Mouse (Mus musculus) heart, adult 9 months (tissue): ENCODE data around the gene Wdr20.

Experiments used
- DNase-seq, 2 experiments: peaks; one replicate each; pipeline ENCODE4 v3.0.0; 2022; ENCODE audit warnings: low spot score in 2 of 2

Wdr20 gene

GRCm38 (mm10) chr12:110851414-110851813, 113.7 kb downstream of the Wdr20 start:
- no peak for DNase-seq

- DNase-seq: no peak
These were observed 114.2 kb downstream of the Wdr20 start for GRCm38 (mm10) chr12:110851923-110852322.
